Mouse (Mus musculus): ENCODE results near the gene 2810004N23Rik. TPM values are rescaled to one million over a fixed set of nuclear protein-coding genes. Genes with fewer than 3 reads are reported as not detected.

2810004N23Rik gene
- total and polyA plus RNA-seq, 2 experiments, result 11.5 to 17.7 TPM

- peak; percentile 44 for DNase-seq (ENCODE audit: extremely low read depth, low read depth, low spot score)
- no peaks in the 10 kb centered on the region for H3K27me3 ChIP-seq (ENCODE audit: control insufficient read depth, insufficient read depth, low read length)
- H3K36me3 ChIP-seq (ENCODE audit: control insufficient read depth, insufficient read depth, low read length), result peaks cover 12% of the 10 kb centered on the region; the same call in 1 of the 2 replicates
- 40% methylated on average over 15 of the region's 15 CpGs for WGBS
- peaks cover 10% of the 10 kb centered on the region for H3K4me1 ChIP-seq (ENCODE audit: control insufficient read depth, insufficient read depth, low read length)
- no peak for TF ChIP-seq CTCF (IDR thresholded peaks at IDR 0.05; ENCODE audit: low read depth, low read length)
- TF ChIP-seq POLR2A (IDR thresholded peaks at IDR 0.05; ENCODE audit: extremely low read depth, insufficient read depth, low read length), result no peak
- peaks cover 6% of the 10 kb centered on the region; the same call in 1 of the 2 replicates for H3K79me2 ChIP-seq (ENCODE audit: control insufficient read depth, insufficient read depth, low read length)
- no peak overlapping the region for H3K27ac ChIP-seq (replicated peaks; ENCODE audit: insufficient read depth, low read depth, low read length)
- no peak overlapping the region for H3K9ac ChIP-seq (ENCODE audit: low read depth, low read length)
- no peak overlapping the region for H3K4me3 ChIP-seq (ENCODE audit: insufficient read depth, low read depth, low read length)
Measured at GRCm38 (mm10) chr8:124903198-124903597, 40.3 kb upstream of the 2810004N23Rik start.

DNA sequence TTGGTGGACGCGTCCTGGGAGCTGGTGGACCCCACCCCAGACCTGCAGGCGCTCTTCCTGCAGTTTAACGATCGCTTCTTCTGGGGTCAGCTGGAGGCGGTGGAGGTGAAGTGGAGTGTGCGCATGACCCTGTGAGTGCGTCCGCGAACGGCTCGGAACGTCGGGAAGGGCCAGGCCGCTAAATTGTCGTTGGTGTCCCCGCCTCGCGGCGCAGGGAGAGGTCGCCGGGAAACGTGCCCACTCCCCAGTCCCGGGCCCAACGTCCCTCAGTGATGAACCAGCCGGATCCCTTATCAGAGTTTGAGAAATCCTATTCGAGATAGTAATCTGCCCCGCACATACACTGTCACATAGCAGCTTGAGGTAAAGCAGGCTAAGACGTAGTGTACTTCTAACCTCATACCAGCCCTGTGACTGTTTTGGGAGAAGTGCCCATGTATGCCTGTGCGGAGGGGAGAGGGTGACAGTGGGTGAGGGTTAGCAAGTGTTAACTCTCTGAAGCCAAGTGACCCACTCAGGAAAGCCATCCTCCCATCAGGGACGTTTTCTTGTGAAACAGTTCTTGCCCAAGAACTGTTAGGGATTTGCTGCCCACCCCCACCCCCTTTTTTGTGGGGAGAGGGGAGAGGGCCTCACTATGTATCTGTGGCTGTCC lies 35.5 kb upstream of the 2810004N23Rik start:
- peaks cover 12% of the 10 kb centered on the region; the same call in 1 of the 2 replicates for H3K36me3 ChIP-seq (ENCODE audit: control insufficient read depth, insufficient read depth, low read length)
- WGBS, result 2% methylated on average over 31 of the region's 31 CpGs
- peaks cover 12% of the 10 kb centered on the region for H3K4me1 ChIP-seq (ENCODE audit: control insufficient read depth, insufficient read depth, low read length)
- peak overlapping the region; percentile 90 for H3K4me3 ChIP-seq (ENCODE audit: insufficient read depth, low read depth, low read length)
- peak overlapping the region; percentile 88 for H3K9ac ChIP-seq (ENCODE audit: low read depth, low read length)
- no peak overlapping the region for H3K27ac ChIP-seq (replicated peaks; ENCODE audit: insufficient read depth, low read depth, low read length)
- peaks cover 19% of the 10 kb centered on the region for H3K79me2 ChIP-seq (ENCODE audit: control insufficient read depth, insufficient read depth, low read length)
- H3K27me3 ChIP-seq (ENCODE audit: control insufficient read depth, insufficient read depth, low read length), result no peaks in the 10 kb centered on the region
- TF ChIP-seq CTCF (IDR thresholded peaks at IDR 0.05; ENCODE audit: low read depth, low read length) (no peak), POLR2A (IDR thresholded peaks at IDR 0.05; ENCODE audit: extremely low read depth, insufficient read depth, low read length) (no peak)
- no peak for DNase-seq (ENCODE audit: extremely low read depth, low read depth, low spot score)

- no peaks in the 10 kb centered on the region for H3K27me3 ChIP-seq (ENCODE audit: control insufficient read depth, insufficient read depth, low read length)
- no peak for TF ChIP-seq CTCF (IDR thresholded peaks at IDR 0.05; ENCODE audit: low read depth, low read length)
- peak; percentile 71 for TF ChIP-seq POLR2A (IDR thresholded peaks at IDR 0.05; ENCODE audit: extremely low read depth, insufficient read depth, low read length)
- H3K4me1 ChIP-seq (ENCODE audit: control insufficient read depth, insufficient read depth, low read length), result peaks cover 12% of the 10 kb centered on the region
- peaks cover 12% of the 10 kb centered on the region; the same call in 1 of the 2 replicates for H3K36me3 ChIP-seq (ENCODE audit: control insufficient read depth, insufficient read depth, low read length)
- peak within 1 kb of the TSS; percentile 62 for H3K27ac ChIP-seq (replicated peaks; ENCODE audit: insufficient read depth, low read depth, low read length)
- H3K4me3 ChIP-seq (ENCODE audit: insufficient read depth, low read depth, low read length), result peak within 1 kb of the TSS; percentile 90
- peaks cover 19% of the 10 kb centered on the region for H3K79me2 ChIP-seq (ENCODE audit: control insufficient read depth, insufficient read depth, low read length)
- peak; percentile 76 for DNase-seq (ENCODE audit: extremely low read depth, low read depth, low spot score)
- H3K9ac ChIP-seq (ENCODE audit: low read depth, low read length), result peak within 1 kb of the TSS; percentile 91
- WGBS, result under 1% methylated on average over 114 of the region's 114 CpGs
Measured at GRCm38 (mm10) chr8:124897386-124898250, 34.7 kb upstream of the 2810004N23Rik start, which contains the start of the genes Exoc8 and Sprtn. Exoc8 (minus strand) TSS chr8:124897705. Sprtn (plus strand) TSS chr8:124897886.

DNA sequence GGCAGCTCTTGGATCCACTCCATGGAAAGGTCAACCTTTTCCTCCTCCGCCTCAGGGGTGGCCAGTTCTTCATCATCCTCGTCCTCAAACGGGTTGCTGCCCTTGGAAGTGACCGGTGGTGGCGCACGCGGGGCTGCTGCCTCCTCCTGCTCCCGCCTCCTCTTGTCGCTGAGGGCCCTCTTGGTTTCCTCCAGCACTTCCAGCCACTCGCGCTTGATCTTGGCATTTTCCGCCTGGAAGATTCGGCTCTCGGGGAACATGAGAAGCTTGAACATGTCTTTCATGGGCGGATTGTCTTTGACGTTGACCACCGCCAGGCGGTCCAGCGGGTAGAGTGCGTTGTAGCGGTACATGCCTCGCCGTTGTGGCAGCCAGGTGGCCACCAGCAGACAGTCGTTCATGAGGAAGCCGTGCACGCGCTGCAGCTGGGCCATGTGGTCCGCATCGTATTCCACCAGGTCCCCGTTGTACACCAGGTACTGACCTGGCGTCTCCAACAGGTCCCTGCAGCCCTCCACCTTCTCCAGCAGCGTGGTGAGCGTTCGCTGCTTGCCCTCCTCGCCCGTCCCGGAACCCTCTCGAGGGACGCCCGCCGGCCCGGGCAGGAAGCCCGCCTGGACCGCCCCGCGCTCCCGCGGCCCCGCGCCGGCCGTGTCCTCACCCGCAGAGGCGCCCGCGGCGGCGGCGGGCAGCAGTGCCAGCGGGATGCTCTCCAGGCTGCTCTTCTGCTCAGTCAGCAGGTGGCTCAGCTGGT lies 33.9 kb upstream of the 2810004N23Rik start:
- under 1% methylated on average over 49 of the region's 60 CpGs for WGBS
- H3K4me1 ChIP-seq (ENCODE audit: control insufficient read depth, insufficient read depth, low read length), result peaks cover 12% of the 10 kb centered on the region
- peak overlapping the region; percentile 83 for H3K4me3 ChIP-seq (ENCODE audit: insufficient read depth, low read depth, low read length)
- no peak for TF ChIP-seq POLR2A (IDR thresholded peaks at IDR 0.05; ENCODE audit: extremely low read depth, insufficient read depth, low read length)
- peak; percentile 80 for TF ChIP-seq CTCF (IDR thresholded peaks at IDR 0.05; ENCODE audit: low read depth, low read length)
- H3K79me2 ChIP-seq (ENCODE audit: control insufficient read depth, insufficient read depth, low read length), result peaks cover 19% of the 10 kb centered on the region
- peak overlapping the region; percentile 91 for H3K9ac ChIP-seq (ENCODE audit: low read depth, low read length)
- peak; percentile 57 for DNase-seq (ENCODE audit: extremely low read depth, low read depth, low spot score)
- H3K27me3 ChIP-seq (ENCODE audit: control insufficient read depth, insufficient read depth, low read length), result no peaks in the 10 kb centered on the region
- H3K27ac ChIP-seq (replicated peaks; ENCODE audit: insufficient read depth, low read depth, low read length), result peak overlapping the region; percentile 62
- H3K36me3 ChIP-seq (ENCODE audit: control insufficient read depth, insufficient read depth, low read length), result peaks cover 12% of the 10 kb centered on the region

GRCm38 (mm10) chr8:124896010-124896631 lies 33.2 kb upstream of the 2810004N23Rik start:
- Histone ChIP-seq H3K79me2 (ENCODE audit: control insufficient read depth, insufficient read depth, low read length) (peaks cover 19% of the 10 kb centered on the region), H3K36me3 (ENCODE audit: control insufficient read depth, insufficient read depth, low read length) (peaks cover 15% of the 10 kb centered on the region), H3K4me1 (ENCODE audit: control insufficient read depth, insufficient read depth, low read length) (peaks cover 12% of the 10 kb centered on the region), H3K4me3 (ENCODE audit: insufficient read depth, low read depth, low read length) (0 out of 2 replicates have a peak overlapping the region, but pooled peaks have one; percentile 83), H3K27ac (replicated peaks; ENCODE audit: insufficient read depth, low read depth, low read length) (no peak overlapping the region), H3K9ac (ENCODE audit: low read depth, low read length) (no peak overlapping the region), H3K27me3 (ENCODE audit: control insufficient read depth, insufficient read depth, low read length) (no peaks in the 10 kb centered on the region)
- TF ChIP-seq CTCF (IDR thresholded peaks at IDR 0.05; ENCODE audit: low read depth, low read length), result no peak
- WGBS, result 78% methylated on average over 26 of the region's 26 CpGs
- DNase-seq (ENCODE audit: extremely low read depth, low read depth, low spot score), result no peak
